Mouse (Mus musculus) kidney, postnatal 25 days (tissue): ENCODE data around the gene Znrd1as.

Experiments
- DNase-seq, 2 experiments: peaks; one replicate each; pipeline ENCODE4 v3.0.0; 2021; ENCODE audit warnings: mixed read lengths in 2 of 2

The Znrd1as gene

DNA sequence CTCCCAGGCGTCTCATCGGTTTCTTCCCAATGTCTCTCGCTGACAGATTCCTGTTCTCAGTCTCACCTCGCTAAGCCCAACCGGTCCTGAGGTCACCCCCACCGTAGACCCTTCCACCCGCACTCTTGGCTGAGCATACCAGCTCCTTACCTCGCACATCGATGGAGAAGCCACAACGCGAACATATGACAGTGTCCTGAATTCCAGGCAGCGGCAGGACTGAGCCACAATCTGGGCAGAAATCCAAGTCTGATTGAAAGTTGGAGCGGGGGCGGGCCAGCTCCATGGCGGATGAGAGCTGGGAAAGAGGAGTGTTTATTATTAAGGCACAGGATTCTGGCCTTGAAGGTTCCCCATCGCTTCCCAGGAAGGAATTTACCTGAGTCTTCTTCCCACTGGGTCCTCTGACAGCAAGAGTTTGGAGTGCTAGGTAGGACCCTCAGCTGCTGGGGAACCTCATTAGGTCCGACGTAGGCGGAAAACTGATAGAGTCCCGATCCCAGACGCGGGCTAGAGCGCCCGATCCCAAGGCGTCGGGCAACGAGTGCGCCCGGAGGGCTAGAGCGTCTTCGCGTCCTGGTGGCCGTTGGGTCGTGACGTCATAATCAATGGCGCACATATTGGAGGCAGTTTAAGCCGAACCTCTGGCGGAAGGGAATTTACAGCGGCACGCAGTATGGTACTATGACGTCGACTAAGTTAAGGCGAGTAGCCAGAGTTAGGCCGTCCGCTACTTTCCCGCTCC is at the start of gene Znrd1as, which contains the start of gene Znrd1:
Gene Znrd1as, plus strand, starts transcription at position 594 of the 745 bp plus-strand sequence.
Gene Znrd1, minus strand, starts transcription at position 561 of the 745 bp plus-strand sequence.
- DNase-seq: peak; percentile 96 to 98

DNA sequence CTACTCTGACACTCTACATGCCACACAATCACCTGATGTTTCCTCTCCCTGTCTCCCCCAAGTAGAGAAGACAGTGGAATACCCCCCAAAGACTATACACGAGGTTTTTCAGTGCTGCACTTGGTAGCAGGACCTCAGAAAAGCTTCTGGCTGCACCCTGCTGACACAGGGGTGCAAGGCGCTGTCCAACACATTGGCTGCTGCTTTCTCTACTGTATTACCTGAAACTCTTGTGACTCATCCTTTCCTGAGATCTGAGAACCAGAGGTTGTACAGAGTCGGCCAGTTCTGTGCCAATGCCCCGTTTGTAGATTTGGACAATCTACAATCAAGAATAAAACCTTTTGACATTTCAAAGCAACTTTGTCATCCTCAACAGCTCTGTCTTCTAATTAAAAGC is 48.6 kb upstream of the Znrd1as start:
- no peak for DNase-seq

DNA sequence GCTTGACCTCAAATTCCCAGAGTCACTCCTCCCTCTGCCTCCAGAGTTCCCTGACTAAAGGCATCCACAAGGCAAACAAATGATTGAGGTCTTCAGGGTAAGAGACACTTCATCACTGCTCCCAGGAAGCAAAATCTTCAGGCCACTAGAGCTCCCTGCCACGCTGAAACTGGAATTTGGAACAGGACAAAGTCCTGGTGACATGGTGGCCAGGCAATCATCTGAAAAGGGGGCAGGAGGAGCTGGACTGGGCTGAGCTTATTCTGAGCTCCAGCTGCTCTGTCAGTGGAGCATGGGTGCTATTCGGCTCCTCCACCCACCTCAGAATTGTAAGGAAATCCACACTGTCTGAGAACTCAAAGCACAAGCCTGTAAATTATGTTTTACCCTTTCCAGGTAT is 46.4 kb upstream of the Znrd1as start:
- DNase-seq: no peak

DNA sequence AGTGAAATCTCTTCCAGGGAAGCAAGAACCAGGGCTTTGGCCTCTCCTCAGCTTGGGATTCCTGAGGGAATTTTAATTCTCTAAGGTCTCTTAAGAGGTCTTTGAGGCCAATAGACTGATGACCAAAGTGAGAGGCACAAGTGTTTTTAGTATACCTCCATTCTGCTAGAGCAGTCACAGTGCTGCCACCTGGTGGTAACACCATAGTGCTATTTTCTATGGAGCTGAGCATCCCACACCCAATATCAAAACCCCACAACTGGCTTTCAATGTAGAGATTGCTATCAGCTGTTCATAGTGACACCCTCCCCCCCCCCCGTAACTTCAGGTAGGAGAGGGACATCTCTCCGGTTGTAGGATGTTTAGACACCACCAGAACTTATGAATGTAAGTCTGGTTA is 44.3 kb upstream of the Znrd1as start:
- peak; percentile 83 to 93 for DNase-seq

DNA sequence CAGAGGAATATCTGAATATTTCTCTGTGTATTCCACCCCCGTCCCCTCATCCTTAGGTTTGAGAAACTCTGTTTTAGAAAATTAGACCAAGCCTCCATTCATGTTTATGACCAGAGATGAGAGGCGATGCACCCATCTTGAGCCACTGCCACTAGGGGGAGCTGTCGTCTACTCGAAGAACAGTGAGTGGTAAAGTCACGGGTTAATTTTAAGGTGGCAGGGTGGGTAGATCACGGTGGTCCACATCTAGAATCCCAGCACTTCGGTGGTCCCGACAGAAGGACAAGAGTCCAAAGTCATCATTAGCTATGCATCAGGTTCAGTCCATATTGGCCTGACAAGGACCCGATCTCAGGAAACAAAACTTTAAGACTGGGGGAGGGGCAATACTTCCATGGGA is 43.3 kb upstream of the Znrd1as start:
- DNase-seq: peak; percentile 61 to 85

DNA sequence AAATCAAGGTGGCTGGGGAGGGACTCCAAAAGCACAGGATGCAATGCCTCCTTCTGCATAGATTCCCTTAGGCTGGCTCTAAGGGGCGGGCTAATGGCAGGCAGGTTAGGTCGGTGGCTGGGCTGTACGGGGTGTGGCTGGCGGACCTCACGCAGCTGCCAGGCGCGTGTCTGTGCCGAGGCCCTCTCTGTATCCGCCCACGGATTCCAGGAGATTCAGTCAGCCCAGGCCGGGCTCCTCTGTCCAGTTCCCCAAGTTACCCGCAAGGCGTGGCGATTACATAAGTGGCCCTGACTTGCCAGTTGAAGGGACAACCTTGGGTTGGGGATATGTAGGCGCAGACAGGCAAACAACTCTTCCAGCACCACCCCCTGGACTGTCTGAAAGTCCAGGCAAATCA is 38.2 kb upstream of the Znrd1as start:
- peak in 1 of 2 experiments; percentile 40 for DNase-seq

DNA sequence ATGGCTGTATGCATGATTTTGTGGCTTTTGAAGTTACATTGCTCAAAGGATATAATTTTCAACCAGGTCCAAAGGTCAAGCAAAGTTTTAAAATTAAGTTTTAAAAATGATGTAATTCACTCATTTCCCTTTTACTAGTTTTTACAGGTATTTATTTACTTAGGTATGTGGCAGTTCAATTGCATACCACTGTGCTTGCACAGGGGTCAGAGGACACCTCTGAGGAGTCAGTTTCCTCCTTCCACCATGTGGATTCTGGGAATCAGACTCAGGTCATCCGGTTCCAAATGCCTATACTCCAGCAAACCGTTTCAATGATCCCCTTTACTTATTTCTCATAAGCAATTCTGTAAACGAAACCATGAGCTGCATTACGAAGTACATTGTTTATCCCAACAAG is 35.7 kb upstream of the Znrd1as start:
- no peak for DNase-seq

DNA sequence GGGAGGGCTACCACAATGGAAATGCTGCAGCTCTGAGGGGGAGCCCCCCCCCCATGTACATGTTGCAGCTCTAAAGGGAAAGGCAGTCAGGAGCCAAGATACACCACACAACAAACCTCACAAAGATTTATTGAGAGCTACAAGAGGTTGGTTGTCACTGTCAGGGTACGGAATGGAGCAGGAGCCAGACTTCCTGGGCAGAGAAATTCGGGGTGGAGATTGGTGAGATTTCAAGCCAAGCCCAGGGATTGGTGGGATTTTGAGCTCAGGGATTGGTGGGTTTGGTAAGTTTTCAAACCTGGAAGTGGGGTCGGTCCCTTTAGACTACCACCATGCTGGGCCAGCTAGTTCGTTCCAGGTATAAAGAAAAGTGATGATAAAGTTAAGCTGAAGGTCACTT is 34.9 kb upstream of the Znrd1as start:
- DNase-seq: no peak

DNA sequence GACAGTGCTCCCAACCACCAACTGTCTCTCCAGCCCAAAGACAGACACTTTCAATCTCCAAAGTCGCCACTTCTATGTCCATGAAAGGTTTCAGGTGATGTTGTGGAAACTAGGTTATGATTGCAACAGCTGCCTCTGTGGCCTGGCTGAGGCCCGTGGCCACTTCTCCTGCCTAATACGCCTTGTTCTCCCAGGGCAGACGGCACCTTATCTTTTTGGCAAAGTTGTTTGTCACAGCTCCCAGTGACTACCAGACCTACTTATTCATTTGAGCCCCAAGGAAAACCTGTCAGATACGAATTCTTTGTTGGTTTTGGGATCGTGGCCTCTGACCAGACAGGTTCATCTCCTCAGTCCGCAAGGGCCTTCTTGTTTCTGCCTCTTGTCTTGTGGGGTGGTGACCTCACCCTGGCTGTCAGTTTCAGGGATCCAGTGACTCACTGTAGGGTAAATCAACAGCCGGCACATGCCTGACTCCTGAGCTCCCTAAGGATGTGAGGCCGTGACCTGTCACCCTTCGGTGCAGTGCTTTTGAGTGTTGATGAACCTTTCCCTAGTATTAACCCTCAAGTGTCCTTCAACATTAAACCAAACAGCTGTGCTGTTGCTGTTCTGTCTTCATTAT is 30.8 kb upstream of the Znrd1as start:
- DNase-seq: no peak

DNA sequence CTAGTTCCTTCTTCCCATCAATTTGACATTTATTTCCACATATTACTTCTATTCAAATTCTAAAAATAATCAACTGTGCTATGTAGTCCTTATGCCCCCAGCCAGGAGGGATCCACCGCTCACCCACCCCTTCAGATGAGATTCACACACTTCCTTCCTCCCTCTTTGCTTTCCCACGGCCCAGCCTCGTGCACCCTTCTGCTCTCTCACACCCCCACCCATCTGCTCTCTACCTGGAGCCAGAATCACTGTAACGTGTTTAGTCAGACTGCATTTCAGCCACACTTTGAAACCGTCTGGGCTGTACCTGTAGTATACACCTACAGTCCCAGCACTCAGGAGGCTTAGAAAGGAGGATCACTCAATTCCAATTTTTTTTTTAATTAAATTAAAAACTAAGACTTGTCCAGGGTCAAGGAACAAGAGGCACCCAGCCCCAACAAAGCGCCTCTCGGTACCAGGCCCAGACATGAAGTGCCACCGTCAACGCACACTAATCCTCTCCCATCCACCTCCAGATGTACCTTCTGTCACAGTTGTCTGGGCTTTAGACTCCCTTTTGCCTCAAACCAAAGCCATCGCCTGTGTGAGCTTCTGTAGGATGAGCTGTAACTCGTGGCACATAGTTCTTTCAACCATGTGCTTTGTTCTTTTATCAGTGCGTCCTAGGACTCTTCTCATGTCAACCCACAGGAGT is 29.0 kb upstream of the Znrd1as start:
- DNase-seq: no peak

DNA sequence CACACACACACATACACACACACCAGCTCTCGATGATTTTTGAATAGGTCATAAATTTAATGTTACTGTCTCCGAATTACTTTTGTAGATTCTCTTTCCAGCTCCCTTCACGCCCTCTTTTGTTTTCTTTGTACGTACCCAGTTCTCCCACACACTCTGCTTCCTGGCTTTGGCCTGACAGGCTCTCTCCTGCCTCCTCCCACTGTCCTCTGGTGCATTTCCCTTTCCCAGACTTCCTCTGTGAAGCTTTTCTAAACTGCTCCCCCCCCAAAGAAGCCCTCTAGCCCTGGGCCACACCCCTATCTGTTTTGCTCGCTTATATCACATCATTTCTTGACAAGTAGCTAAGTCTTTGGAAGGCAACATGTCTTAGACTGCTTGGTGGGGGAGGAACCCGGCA is 28.2 kb upstream of the Znrd1as start:
- DNase-seq: peak in 1 of 2 experiments; percentile 65

DNA sequence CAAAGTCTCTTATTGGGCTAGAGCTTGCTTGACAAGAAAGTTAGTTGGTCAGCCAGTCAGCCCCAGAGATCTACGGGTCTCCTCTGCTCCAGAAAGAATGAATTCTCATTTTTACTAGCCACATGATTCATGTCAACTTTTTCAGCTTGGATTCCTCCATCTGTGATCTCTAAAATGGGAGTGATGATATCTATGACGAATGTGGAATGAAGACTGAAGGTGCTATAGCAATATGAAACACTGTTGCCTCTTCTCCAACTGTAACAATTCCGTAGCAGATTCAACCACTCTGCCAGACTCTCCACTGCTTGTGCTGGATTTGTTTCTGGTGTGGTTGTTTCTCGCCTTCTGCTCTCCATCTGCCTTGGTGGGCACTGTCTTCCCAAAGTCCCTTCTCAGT is 27.3 kb upstream of the Znrd1as start:
- DNase-seq: no peak

DNA sequence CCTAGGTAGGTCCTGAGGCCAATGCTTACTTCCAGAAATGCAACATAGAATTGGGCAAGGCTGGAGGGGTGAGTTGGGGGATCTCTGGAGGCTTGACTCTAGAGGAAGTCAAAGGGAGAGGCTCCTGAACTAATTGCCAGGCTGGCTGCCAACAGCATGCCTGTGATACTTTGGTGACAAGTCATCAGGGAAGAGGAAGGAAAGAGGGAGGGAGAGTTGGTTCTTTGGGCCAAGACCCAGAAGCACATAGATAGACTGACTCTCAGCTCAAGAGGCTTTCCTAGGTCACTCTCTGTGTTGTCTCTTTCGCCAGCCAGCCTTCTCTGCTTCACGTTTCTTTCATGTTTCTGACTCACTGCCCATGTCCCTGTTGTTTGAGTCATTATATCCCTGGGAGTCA is 26.6 kb upstream of the Znrd1as start:
- DNase-seq: peak; percentile 68 to 79

DNA sequence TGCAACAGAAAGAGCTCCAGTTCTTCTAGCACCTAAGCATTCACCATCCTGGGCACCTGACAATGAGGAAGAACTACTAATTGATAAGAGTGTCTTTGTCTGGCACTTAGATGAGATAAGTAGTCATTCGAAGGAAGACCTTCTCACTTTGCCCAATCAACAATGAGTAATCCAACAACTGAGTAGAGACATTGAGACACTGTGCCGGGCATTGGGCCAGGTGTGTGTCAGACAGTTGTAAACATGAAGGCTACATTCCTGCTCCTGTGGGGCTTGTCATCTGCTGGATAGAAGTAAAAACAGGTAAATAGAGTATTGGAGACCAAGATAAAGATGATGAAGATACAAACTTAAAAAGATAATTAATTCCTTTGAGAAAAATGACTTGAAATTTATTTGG is 20.3 kb upstream of the Znrd1as start:
- DNase-seq: no peak

DNA sequence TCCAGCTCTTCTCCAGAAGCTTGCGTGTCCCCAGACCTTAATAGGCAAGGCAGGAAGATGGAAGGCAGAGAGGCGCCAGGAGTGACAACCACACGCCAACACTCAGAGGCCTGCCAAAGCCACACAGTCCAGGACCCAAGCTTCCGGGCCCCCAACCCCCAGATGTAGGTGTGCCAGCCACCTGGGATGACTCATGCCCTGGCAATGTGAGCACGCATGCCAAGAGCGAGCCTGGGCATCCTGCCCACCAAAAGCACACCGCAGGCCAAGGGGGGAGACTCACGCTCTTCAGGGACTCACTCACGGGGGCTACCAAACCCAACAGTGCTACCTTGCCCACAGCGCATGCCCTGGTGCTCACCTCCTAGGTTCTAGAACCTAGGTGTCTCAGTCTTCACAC is 16.0 kb upstream of the Znrd1as start:
- peak; percentile 50 to 72 for DNase-seq

DNA sequence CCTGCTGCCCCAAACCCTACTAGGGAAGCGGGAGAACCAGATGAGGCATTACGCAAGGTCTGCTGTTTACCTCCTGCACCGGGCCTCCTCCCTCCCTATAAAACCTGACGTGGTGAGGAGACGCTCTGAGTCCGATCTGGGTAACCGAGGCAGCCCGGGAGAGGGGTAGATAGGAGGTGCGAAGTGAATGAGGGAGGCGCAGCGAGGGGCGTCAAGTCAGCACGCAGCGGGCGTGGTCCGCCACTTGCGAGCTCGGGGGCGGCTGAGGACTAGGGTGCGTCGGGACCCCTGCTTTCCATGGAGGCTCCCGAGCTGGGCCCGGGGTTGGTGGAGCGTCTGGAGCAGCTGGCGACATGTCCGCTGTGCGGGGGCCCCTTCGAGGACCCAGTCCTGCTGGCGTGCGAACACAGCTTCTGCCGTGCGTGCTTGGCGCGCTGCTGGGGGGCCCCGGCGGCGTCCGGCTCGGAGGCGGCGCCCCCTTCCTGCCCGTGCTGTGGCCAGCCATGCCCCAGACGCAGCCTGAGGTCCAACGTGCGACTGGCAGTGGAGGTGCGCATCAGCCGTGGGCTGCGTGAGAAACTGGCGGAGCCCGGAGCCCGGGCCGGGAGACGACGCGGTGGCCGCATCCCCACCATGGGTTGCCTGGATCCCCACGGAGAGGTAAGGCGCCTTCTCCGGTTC is 15.5 kb upstream of the Znrd1as start, which contains the start of gene Rnf39:
Gene Rnf39, plus strand, starts transcription at position 128 of the 681 bp plus-strand sequence.
- peak in 1 of 2 experiments; percentile 39 for DNase-seq

DNA sequence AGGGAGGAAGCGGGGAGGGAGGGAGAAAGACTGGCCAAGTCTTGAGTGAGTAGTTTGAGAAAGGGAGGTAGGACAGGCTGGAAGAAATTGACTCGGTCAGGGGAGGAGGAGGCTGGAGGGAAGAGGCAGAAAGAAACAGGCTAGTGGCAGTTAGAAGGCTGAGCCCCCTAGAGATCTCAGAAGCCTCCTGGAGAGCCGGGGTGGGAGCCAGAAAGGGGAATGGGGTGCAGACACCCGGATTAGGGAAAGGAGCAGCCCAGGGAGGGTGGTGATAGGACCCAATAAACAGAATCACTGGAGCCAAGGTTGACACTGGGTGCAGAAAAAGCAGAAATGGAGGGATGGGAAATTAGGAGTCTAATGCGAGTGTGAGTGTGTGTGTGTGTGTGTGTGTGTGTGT is 14.7 kb upstream of the Znrd1as start:
- no peak for DNase-seq

DNA sequence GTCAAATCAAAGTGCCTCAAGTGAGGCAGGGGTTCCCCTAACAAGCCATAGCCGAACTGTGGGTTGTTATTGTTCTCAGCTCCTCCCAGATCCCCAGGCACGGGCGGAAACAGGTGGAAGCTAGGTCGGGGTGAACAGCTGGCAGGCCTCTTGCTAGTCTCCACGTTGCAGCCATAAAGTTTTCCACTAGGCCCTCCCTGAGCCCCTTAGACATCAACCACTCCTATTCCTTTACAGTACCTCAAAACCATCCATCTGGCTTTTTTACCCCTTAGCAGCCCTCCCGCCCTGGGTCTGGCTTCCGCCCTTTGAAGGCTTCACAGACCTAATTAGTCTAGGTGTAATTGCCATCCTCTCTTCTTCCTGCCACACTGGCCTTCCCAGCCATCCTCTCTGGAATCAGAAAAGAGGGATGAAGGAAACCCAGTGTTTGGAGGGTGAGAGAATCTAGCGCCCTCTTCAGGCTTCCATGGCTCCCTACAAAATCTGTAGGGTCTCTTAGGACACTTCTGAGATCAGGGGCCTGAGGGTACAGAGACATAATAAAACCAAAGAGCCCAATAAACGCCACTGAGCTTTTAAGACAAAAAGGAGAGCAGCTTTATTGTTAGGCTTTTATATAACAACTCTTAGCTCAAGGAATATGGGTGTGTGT is 14.1 kb upstream of the Znrd1as start:
- no peak for DNase-seq

DNA sequence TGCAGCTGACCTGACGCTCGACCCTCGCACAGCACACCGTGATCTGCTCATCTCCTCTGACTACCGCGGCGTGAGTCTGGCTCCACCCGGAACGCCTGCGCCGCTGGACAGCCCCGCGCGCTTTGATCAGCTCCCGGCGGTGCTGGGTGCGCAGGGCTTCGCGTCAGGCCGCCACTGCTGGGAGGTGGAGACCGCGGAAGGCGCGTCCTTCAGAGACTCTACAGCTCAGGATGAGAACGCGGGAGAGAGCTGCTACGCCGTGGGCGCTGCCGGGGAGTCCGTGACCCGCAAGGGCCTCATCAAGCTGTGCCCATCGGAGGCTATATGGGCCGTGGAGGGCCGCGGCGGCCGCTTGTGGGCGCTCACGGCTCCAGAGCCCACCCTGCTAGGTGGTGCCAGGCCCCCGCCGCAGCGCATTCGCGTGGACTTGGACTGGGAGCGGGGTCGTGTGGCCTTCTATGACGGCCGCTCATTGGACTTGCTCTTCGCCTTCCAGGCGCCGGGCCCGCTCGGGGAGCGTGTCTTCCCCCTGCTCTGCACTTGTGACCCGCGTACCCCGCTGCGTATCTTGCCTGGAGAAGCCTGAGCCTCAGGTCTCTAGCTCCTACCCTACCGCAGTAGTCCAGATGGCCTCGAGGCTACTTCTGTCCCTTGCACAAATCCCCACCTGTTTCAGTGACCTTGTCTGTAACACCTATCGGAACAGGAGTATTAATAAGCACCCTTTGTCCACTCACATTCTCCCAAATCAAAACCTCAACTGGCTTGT is 11.2 kb upstream of the Znrd1as start:
- peak; percentile 56 to 71 for DNase-seq

DNA sequence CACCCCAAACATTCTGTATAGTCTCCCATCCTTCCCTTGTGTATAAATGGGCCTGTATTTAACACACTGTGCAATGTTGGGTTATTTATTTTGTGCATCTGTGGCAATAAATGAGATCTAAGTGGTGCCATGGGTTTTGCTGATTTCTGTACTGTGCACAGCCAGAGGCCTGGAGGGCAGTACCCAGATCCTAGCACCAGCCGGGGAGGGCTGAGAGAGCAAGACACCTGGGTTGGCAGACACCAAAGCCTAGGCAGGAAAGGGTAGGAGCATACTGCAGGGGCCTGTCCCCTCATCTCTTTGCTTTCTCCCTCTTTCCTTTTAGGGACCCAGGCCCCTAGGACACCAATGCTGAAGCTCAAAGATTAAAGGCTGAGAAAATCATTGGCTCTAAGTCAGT is 10.1 kb upstream of the Znrd1as start:
- DNase-seq: no peak

DNA sequence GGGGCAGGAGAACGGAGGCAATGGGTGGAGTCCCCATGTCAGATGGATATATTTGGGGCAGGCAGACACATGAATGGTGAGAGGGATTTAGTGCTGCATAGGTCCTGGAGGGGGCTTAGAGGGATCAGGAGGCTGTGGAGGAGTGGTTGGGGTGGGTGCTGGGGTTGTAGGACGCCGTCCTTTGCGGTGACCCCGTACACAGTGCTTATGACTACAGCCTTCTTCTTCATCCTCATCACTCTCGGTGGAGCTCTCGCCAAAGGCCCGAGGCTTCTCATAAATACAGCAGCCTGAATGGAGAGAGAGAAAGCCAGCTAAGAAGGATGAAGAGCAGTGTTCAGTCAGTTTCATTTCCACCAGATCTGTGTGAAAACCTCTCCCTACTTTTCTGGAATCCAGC is 9.1 kb upstream of the Znrd1as start:
- DNase-seq: no peak
